Mouse (Mus musculus): ENCODE data around the gene Camta1.

Gene Camta1

DNA sequence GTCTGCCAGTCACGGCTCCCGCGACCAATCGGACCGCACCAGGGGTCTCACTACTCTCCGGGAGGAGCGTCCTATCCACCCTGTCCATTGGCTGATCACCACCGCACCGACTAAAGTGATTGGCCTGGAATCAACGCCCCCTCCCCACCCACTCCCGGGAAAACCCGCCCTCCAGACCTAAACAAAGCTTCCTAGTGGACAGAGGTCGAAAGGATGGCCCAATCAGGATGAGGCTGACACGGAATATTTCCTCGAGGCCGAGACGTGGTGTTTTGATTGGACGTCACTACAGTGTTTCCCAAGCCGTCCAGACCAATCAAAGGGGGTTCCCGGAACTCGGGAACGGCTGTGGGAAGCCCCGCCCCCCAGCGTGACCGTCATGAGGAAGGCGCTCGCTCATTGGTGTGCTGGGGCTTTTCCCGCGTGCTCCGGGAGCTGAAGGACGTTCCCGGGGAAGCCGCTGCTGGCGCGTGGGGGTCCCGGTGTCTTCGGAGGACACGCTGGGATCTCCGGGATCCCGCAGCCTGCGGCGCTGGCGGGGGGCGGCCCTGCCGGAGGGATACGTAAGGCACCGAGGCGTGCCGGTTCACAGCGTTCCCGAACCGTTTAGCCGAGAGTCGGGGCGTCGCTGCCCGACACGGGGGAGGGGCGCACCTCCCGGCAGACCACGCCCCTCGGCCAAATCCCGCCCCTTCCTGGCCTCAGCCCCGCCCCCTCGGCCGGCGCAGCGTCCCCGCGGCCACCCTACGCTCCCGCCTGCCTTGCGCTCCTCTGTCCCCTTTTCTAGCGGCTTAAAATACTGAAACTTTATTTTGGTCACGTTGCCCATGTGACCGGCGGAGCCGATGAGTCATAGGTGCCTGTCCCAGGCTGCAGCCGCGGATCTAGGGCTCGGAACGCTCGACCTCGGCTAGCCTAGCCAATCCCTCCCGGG, at the start of gene Camta1:
Gene Camta1 (minus strand): TSS at position 71 of the 934 bp plus-strand sequence.
- peak; percentile 100 for DNase-seq

DNA sequence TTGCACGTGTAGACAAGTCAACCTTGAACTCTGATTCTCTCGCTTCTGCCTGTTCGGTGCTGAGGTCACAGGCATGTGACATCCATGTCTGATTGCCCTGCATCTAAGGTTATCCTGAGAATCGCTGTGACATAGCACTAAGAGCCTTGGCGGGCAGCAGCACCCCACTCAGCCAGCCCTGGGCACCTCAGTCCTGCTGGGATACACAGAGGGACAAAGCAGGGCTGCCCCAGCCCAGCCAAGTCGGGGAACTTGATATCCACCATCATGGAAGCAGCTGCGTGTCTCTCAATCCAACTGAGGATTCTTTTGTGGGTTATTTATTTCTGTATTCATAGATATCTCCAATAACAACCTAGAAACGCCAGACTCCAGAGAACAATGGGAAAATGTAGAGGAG, 47.1 kb upstream of the Camta1 start:
- DNase-seq: no peak

DNA sequence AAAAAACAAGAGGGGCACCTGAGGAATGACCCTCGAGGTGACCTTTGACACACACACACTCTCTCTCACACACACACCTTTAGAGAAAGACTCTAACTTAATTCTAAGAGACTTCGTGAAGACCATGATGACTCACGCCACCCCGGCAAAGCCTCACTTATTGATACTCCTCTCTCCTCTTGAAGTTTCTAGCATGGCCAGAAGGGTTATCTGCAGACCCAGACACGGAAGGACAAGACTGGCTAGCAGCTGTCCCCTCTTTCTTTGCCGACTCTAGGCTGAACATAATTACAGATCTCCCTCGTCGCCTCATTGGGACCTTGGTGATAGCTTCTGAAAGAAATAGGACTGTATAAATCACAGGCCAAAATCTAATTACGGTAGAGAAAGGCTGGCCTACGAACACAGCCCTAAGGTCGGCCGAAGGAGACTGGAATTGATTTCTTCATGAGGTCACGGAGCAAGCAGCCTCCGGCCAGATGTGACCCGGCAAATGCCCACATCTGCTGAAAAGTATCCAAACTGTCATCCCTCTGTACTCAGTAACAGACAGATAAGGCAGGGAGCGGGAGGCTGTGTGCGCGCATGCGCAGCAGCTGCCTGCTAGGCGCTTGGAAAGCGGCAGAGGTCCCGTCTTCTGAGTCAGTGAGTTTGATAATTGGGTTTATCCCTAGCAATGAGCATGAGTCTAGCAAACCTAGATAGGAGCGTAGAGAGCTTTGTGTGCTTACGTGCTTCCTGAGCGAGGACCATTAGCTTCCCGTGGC, 46.1 kb upstream of the Camta1 start:
- peak; percentile 93 for DNase-seq

DNA sequence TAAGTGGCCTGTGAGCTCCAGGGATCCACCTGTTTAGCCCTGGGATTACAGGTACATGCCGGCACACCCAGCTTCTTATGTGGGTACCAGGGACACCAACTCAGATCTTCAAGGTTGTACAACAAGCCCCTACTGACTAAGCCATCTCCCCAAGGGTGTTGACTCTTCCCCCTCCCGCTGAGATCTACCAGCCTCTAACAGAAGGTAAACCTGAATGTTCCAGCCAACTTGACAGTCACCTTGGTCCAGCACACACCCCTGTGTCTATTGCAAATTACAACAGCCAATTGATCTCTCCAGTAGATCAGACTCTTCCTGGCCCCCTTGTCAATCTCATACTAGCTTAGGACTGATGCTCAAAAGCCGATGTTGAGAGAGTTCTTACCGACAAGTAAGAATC, 43.9 kb upstream of the Camta1 start:
- no peak for DNase-seq

DNA sequence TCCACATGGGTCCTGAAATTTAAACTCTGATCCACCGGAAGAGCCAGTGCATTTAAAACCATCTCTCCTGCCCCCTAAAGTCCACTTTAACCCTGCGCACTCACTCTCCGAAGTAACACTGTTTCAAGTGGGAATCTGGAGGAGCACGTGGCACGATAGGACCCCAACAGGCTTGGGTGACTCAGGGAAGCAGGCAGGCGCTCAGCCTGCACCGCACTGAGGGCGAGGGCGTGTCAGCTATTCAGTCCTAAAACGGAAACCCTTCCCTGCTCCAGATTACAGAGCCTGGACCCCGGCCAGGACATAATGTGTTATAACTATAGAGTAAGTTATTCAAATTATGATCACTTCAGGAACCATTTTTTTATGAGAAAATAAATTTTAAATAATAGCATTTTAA, 42.4 kb upstream of the Camta1 start:
- DNase-seq: peak; percentile 97

DNA sequence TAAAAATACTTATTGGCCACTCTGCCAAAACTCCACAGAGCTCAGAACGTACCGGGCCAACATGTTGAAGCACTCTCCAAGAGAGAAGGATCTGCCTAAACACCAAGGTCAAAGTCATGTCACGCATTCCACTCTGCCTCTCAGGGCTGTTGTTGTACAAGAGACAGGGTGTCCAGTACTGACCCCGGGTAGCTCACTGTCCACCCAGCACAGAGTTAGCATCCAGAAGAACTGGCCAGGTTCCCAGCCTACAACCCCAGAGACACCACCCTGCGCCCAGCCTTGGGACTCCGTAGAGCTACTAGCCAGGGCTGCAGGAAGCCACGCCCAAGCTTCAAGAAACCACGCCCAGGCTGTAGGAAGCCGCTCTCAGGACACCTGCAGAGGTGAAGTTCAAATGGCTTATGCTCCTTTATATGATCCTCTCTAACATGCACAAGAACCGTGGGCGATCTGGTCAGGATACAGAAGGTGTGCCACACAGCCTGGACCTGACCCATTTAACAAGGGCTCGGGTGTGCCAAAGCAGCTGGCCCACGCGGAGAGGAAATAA, 41.1 kb upstream of the Camta1 start:
- peak; percentile 100 for DNase-seq

DNA sequence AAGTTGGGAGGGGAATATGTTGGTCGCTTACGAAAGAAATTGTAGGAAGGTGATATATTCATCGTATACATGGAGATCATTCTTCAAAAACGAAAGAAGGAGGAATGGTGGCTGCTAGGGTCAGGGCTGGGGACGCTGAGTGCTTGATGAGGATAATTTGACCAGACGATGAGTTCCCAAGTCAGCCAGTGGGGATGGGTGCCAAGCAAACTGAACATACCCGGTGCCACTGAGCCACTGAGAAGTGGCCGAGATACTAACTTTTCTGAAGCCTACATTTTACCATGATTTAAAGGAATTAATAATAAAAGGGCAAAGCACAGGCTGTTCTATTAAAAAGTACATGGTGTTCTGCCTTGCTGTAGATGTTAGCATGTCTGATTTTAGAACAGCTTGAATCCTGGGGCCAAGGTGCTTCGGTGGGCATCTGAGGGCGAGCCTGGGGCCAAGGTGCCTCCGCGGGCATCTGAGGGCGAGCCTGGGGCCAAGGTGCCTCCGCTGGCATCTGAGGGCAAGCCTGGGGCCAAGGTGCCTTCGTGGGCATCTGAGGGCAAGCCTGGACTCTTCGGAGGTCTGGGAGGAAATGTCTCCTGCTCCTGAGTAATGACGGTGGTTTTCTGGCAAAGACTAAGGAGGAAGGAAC, 40.5 kb upstream of the Camta1 start:
- DNase-seq: no peak

DNA sequence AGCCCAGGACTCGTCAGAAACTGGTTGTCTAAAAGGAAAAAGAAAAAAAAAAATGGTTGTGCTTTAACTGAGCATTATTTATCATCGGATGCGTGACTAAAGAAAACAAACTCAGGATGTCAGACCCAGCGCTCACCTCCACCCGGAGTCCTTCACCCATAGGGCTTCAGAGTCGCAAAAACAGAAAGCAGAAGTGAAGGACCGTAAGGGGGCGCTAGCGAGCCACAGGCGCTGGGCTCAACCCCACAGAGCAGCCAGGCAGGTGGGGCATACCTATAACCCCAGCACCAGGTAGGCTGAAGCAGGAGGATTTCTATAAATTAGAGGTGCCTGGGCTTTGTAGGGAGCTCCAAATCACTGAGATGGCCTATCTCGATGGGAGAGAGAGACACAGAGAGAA, 39.7 kb upstream of the Camta1 start:
- DNase-seq: peak; percentile 92

DNA sequence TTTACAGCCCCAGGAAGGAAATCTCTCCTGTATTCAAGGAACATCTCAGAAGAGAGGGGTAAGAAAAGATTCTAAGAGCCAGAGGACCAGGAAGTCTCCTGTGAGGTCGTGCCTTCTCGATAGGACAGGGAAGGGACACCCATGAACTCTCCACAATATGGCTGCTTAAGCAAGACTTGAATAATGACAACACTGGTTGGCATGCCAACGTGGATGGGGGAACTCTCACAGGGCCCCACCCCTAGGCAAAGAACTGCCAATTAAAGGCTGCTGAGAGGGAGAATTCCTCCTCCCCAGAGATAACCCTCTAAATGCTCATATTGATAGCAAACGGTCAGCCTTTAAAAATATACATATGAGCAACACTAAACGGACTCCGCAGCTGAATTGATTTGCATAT, 39.1 kb upstream of the Camta1 start:
- DNase-seq: no peak

DNA sequence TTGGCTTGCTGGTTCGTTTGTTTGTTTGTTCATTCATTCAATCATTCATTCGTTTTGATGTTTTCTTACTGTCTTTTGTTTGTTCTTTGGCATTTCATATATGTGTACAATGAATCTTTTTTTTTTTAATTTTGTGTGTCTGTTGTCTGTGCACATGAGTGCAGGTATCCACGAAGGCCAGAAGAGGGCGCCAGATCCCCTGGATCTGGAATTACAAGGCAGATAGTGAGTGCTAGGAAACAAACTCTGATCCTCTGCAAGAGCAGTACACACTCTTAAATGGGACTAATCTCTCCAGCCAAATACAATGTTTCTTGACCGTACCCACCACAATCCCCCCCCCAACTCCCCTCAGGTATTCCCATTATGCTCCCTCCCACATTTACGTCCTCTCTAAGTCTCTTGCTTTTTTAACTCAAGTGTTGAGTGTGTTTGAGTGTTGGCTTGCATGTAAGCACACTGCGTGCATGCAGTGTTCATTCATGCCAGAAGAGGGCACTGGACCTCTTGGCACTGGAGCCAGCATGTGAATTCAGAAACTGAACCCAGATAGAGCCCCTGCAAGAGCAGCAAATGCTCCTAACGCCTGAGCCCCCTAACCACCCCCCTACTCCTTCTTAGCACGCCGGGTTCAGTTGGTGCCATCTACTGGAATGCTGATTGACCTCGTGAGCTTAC, 38.2 kb upstream of the Camta1 start:
- DNase-seq: no peak

DNA sequence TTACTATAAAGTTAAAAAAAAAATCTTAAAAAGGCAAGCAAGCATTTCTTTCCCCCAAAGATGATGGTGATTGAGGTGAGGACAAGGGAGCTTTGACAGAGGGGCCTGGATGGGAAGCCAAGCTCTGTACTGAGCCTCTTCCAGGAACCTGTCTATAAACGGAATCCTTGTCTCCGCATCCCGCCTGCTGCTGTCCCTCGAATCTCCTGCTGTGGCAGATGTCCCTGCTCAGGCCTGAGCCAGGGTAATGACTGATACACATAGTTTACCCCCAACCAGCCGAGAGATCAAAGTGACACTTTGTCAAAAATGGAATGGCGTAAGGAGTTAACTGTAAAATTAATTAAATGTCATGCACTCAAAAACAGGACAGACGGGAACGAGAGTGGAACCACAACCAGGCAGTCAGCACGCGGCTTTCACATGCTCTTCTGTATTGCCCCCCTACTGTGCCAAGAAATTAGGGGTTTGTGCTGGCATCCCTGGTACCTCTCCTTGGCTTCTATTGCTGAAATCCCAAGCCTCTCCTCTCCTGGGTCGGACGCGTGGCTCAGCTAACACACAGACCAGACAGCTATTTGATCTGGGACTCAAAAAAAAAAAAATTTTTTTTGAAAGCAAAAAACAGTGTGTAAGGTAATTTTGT, 37.0 kb upstream of the Camta1 start:
- DNase-seq: no peak

DNA sequence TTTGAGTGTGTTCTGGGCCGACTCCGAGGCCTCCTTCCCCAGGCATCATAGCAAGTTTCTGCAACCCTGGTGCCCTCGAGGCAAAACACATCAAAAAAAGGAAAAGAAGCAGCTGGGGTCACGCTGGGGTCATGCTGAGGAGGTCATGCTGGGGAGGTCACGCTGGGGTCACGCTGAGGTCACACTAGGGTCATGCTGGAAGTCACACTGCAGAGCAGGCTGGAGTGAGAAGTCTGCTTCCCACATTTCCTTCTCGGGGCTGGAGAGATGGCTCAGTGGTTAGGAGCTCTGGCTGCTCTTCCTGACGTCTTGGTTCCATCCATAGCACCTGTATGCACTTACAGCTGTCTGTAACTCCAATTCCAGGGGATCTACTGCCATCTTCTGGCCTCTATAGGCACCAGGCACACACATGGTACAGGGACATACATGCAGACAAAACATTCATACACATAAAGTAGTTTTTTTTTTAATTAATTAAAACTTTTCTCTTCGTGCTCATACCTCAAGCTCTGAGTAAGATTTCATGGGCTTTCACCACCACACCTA, 35.5 kb upstream of the Camta1 start:
- DNase-seq: no peak

DNA sequence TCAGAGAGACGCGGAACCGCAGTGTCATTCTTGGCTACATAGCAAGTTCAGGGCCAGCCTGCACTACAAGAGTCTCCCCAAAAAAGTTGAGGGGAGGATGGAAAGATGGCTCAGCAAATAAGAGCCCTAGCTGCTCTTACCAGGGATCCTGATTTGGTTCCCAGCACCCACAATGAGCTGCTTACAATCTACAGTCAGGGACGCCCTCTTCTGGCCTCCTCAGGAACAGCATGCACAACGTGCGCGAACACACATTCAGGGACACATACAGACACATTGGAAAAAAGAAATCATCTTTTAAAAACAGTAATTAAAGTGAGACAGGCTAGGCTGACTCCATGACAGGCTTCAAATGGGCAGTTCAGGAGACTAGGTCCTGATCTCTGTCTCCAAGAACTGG, 33.9 kb upstream of the Camta1 start:
- DNase-seq: no peak

DNA sequence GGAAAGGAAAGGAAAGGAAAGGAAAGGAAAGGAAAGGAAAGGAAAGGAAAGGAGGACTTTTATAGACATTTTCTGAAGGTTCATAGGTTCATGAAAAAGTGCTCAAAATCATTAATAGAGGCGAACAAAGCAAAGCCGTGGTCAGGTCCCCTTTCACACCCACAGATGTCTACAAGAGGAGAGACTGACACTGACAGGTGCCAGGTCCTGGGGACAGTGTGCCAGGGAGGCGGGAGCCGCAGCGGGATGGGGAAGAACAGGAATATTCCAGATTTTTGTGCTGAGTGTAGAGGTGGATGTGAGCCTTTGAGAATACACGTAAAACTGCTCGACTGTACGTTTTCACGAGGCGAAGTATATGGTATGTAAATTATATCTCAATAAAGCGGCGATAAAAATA, 33.2 kb upstream of the Camta1 start:
- no peak for DNase-seq

DNA sequence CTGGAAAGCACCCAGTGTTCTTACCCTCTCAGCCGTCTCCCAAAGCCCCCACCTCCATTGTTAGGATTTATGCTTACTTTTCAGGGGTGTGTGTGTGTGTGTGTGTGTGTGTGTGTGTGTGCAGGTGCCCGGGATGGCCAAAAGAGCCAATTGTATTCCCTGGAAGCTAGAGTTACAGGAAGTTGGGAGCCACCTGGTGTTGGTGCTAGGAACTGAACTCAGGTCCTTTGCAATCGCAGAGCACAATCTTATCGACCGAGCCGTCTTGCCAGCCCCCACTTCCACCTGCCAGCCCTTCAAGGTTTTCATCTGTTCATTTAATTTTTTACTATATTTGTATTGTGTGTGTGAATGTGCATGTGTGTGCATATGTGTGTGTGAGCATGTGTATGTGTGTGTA, 31.6 kb upstream of the Camta1 start:
- no peak for DNase-seq

DNA sequence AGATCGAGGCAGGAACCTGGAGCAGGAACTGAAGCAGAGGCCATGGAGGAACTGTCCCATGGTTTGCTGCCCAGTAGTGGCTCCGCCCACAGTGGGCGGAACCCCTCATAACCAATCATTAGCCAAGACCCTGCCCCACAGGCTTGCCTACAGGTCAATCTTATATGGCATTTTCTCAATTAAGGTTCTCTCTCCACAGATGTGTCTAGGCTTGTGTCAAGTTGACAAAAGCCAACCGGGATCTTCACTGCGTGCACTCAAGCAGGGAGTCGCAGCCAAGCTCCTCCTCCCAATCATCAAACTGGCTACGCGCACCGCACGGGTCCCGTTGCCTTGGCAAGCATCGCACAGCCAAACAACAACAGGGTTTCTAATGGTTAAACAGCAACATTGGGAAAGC, 19.9 kb upstream of the Camta1 start:
- no peak for DNase-seq

DNA sequence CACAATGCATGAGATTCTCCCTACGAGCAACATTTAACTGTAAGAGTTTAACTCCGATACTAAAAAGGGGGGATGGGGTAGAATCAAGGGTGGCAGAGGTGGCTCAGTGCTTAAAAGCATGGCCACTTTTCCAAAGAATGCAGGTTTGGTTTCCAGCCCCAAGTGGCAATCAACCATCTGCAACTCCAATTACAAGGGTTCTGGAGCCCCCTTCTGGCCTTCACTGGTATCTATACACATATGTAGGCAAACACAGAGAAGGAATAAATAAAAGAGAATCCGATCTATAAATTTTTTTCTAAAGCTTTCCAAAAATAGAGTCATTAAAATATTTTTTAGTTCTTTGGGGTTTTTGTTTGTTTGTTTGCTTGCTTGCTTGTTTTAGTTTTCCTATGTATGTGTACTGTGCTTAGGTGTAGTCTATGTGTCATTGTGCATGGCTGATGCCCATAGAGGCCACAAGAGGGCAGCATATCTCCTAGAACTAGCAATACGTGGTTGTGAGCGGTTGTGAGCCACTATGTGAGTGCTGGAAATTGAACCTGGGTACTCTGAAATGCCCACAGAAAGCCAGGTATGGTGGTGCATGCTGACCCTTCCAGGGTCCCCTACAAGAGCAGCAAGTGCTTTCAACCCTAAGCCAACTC, 18.5 kb upstream of the Camta1 start:
- no peak for DNase-seq

DNA sequence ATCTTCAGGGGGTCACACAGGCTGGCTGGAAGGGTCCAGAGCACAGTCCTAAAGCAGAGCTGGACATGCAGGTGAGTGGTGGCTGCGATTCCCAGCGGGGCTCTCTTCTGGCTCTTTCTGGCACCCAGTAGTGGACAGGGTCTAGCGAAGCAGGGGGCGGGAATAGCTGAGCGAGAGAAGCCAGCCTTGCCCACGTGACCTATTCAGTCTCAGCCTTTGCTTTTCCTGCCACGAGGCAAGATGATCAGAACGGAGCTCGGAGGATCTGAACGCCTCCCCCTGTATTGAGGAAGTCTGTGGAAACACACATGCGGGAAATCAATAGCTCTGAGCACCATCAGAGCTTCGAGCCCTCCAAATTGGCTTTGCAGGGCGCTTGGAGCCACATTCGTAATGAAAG, 14.7 kb upstream of the Camta1 start:
- DNase-seq: no peak

DNA sequence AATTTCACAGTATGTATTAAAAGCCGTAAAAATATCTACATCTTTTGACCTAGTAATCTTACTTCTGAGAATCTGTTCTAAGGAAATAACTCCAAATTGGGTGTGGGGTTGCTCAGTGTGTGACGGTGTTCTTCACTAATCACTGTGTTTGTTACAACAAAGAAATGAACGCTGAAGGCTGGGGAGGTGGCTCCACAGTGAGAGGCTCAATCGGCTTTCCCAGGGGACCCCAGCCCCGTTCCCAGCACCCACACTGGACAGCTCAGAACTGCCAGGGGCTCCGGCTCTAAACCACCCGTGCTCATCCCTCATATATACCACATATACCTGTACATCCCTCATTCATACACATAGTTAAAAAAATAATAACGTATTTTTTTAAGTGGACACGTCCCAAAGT, 1.8 kb upstream of the Camta1 start:
- DNase-seq: no peak

DNA sequence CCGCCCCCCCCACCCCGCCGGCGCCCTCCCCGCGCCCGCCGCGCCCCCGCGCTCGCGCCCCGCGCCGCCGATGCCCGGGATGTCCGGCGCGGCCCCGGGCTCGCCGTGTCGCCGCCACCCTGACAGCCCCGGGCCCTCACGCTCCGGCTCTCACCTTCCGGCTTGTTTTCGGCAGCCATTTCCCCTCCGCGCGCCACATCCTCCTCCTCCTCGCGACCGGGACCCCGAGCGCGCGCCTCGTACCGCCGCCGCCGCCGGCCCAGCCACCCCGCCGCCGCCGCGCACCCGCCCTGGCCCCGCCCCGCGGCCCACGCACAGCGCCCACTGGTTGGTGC, 238 bp downstream of the Camta1 start:
- DNase-seq: no peak
